Mouse (Mus musculus): ENCODE results near the gene Vdac1. TPM values are rescaled to one million over a fixed set of nuclear protein-coding genes. Genes with fewer than 3 reads are reported as not detected.
"Not testable (repeated sequence)": the region's sequence is repeated elsewhere in the genome, so short reads cannot be mapped to it uniquely, and the experiment has no call there.

Gene Vdac1
- polyA plus RNA-seq, 1 experiment: 228 TPM

DNA sequence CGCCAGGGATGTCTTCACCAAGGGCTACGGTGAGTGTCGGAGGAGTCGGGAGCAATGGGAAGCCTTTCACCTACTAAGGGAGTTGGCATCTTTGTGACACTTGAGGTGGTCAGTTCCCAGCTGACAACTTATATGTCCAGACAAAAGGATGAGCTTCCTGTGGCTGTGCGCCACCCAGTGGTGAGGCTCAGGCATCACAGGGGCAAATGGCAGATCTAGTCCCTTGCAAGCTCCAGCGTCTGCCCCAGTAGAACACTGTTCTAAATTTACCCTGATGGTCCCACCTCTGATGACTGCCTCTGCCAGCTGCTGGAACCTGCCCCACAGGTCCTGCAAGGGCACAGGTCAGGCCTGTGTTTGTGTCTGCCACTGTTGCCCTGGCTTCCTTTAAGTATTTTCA lies 13.7 kb downstream of the Vdac1 start:
- DNase-seq (ENCODE audit: low read depth): peak; percentile 58
- TF ChIP-seq CTCF (IDR thresholded peaks at IDR 0.05; ENCODE audit: borderline replicate concordance, extremely low read depth, insufficient read depth, insufficient read length): peak; percentile 88
- TF ChIP-seq POLR2A (IDR thresholded peaks at IDR 0.05; ENCODE audit: borderline replicate concordance, extremely low read depth, insufficient read depth, insufficient read length, poor library complexity, severe bottlenecking): no peak

DNA sequence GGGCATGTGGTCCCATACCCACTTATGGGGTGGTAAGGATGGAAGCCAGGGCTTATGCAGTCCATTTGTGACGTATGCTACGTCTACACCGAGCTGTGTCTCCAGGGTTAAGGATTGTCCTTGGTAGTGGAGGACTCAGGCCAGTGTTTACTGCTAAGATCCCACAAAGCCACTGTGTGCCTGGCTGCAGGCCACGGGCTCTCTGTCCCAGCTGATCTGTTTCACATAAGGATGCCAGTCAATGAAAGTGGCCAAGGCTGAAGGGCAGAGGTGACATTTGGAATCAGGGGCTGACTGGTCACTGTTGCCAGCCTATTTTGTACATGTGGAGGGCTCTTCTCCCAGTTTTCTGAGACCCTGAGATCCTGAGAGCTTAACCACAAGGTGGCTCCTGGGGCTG lies 16.9 kb downstream of the Vdac1 start:
- DNase-seq (ENCODE audit: low read depth): no peak
- TF ChIP-seq CTCF (IDR thresholded peaks at IDR 0.05; ENCODE audit: borderline replicate concordance, extremely low read depth, insufficient read depth, insufficient read length) (no peak), POLR2A (IDR thresholded peaks at IDR 0.05; ENCODE audit: borderline replicate concordance, extremely low read depth, insufficient read depth, insufficient read length, poor library complexity, severe bottlenecking) (no peak)

DNA sequence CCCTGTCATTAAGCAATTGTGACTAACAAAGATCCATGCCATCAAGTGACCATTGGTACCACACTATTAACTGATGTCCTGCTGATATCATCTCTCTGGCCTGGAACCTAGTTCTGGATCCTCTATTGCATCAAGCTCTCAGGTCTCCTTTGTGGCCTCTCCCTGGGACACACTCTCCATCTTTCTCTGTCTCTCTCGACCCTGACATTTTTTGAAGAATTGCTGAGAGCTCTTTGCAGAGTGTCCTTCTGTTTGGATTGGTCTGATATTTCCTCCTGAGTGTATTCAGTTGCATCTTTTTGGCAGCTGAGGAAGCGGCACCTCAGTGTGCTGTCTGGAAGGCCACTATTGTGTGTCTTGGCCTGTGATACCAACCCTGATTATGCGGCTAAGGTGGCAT lies 18.6 kb downstream of the Vdac1 start:
- DNase-seq (ENCODE audit: low read depth): no peak
- TF ChIP-seq CTCF (IDR thresholded peaks at IDR 0.05; ENCODE audit: borderline replicate concordance, extremely low read depth, insufficient read depth, insufficient read length): no peak
- TF ChIP-seq POLR2A (IDR thresholded peaks at IDR 0.05; ENCODE audit: borderline replicate concordance, extremely low read depth, insufficient read depth, insufficient read length, poor library complexity, severe bottlenecking): no peak

DNA sequence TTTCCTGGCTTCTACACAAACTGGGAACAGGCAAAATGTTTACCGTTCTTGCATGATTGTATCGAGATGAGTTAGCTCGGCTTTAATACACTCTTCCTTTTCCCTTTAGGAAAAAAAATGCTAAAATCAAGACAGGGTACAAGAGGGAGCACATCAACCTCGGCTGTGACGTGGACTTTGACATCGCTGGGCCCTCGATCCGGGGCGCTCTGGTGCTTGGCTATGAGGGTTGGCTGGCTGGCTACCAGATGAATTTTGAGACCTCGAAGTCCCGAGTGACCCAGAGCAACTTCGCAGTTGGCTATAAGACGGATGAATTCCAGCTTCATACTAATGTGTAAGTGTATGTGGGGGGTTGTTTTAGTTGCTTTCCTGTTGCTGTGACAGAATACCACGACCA lies 23.1 kb downstream of the Vdac1 start:
- TF ChIP-seq POLR2A (IDR thresholded peaks at IDR 0.05; ENCODE audit: borderline replicate concordance, extremely low read depth, insufficient read depth, insufficient read length, poor library complexity, severe bottlenecking) (no peak), CTCF (IDR thresholded peaks at IDR 0.05; ENCODE audit: borderline replicate concordance, extremely low read depth, insufficient read depth, insufficient read length) (no peak)
- no peak for DNase-seq (ENCODE audit: low read depth)

DNA sequence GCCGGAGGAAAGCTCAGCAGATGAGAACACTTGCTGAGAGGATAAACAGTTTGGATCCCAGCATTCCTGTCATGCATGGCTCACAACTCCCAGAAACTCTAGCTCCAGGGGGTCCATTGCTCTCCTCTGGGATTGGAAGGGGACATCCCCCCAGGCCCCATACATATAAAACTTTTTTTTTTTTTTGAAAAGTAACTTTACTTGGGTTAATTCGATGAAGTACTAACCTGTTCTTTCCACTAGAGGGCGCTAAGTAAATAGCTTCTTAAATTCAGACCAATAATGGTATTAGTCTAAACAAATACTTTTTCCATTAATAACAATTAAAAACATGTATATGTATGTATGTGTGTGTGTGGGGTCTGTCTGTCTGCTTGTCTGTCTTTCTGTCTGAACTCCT lies 24.0 kb downstream of the Vdac1 start:
- TF ChIP-seq POLR2A (IDR thresholded peaks at IDR 0.05; ENCODE audit: borderline replicate concordance, extremely low read depth, insufficient read depth, insufficient read length, poor library complexity, severe bottlenecking) (no peak), CTCF (IDR thresholded peaks at IDR 0.05; ENCODE audit: borderline replicate concordance, extremely low read depth, insufficient read depth, insufficient read length) (no peak)
- DNase-seq (ENCODE audit: low read depth): no peak

DNA sequence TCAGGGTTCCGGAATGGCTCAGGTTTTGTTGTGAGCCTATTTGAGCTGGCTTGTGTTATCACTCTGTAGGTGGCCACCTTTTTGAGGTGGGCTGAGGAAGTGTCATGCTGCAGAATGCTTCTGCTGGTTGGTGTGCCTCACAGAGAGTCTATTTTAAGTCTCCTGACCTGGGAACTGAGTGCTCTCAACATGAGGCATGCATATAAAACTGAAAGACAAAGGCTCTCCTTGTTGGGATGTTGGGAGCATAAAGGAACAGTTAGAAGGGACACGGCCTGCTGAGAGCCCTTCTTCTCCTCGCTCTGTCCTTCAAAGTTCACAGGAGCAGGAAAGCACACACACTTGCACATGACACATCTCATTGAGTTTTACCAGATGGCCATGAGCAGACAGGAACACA lies 26.2 kb downstream of the Vdac1 start:
- DNase-seq (ENCODE audit: low read depth): no peak
- TF ChIP-seq CTCF (IDR thresholded peaks at IDR 0.05; ENCODE audit: borderline replicate concordance, extremely low read depth, insufficient read depth, insufficient read length) (no peak), POLR2A (IDR thresholded peaks at IDR 0.05; ENCODE audit: borderline replicate concordance, extremely low read depth, insufficient read depth, insufficient read length, poor library complexity, severe bottlenecking) (no peak)

DNA sequence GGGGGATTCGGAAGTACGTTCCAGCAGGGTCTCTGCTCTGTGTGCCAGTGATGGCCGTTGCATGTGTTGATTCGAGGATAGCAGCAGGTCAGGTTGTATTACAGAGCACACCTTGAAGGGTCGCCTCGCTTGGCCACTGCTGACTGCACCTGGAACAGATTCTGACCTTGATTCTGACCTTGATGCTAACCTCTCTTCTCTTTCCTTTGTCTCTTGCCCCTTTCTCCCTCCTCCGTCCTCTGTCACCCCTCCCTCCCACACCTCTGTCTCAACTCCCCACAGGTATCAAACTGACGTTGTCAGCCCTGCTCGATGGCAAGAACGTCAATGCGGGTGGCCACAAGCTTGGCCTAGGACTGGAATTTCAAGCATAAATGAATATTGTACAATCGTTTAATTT lies 27.5 kb downstream of the Vdac1 start:
- no peak for DNase-seq (ENCODE audit: low read depth)
- TF ChIP-seq CTCF (IDR thresholded peaks at IDR 0.05; ENCODE audit: borderline replicate concordance, extremely low read depth, insufficient read depth, insufficient read length) (no peak), POLR2A (IDR thresholded peaks at IDR 0.05; ENCODE audit: borderline replicate concordance, extremely low read depth, insufficient read depth, insufficient read length, poor library complexity, severe bottlenecking) (no peak)

DNA sequence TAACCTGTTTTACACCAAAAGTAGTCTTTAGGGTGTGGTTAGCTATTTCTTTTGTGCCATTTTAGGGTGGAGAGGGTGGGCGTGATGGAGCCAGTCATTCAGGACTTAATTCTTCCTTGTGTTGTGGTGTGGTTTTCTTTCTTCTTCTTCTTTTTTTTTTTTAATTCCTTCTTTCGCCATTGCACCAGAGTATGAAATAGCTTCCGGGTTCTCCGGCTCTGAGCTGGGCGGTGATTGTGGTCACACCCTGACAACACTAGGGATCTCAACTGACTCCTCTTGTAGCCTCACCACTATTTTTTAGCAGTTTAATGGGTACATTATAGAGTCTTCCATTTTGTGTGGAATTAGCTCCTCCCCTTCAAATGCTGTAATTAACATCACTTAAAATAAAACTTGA lies 28.3 kb downstream of the Vdac1 start:
- not testable (repeated sequence) for DNase-seq (ENCODE audit: low read depth)

DNA sequence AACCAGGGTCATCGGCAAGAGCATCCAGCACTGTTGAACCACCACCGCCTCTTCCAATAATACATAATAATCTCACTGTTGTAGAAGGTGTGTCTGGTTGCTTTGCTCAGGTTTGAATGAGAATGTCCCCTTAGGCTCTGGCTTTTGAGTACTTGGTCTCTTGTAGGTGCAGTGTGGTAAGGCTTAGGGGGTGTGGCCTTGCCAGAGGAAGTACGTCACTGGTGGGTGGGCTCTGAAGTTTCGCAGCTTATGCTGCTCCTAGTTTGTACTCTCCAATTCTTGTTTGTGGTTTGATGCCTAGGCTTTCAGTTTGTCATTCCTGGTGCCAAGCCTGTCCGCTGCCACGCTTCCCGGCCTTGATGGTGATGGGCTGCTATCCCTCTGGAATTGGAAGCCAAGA lies 29.3 kb downstream of the Vdac1 start:
- no peak for TF ChIP-seq POLR2A (IDR thresholded peaks at IDR 0.05; ENCODE audit: borderline replicate concordance, extremely low read depth, insufficient read depth, insufficient read length, poor library complexity, severe bottlenecking)
- no peak for TF ChIP-seq CTCF (IDR thresholded peaks at IDR 0.05; ENCODE audit: borderline replicate concordance, extremely low read depth, insufficient read depth, insufficient read length)
- DNase-seq (ENCODE audit: low read depth): no peak

DNA sequence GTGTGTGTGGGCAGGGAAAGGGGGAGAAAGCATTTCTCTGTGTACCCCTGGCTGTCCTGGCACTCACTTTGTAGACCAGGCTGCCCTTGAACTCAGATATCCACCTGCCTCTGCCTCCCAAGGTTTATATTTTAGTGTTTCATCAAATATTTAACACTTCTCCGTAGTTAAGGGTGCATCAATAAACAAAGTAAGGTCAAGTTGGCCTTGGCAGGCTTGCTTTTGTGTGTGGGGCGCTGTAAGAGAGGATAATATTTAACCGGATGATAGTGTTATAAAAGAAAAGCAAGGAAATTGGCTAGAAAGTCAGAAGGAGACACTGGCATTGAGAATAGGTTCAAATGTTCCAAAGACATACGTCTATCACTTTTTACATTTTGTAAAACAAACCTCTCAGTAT lies 33.8 kb downstream of the Vdac1 start:
- no peak for TF ChIP-seq CTCF (IDR thresholded peaks at IDR 0.05; ENCODE audit: borderline replicate concordance, extremely low read depth, insufficient read depth, insufficient read length)
- no peak for TF ChIP-seq POLR2A (IDR thresholded peaks at IDR 0.05; ENCODE audit: borderline replicate concordance, extremely low read depth, insufficient read depth, insufficient read length, poor library complexity, severe bottlenecking)
- DNase-seq (ENCODE audit: low read depth): no peak

DNA sequence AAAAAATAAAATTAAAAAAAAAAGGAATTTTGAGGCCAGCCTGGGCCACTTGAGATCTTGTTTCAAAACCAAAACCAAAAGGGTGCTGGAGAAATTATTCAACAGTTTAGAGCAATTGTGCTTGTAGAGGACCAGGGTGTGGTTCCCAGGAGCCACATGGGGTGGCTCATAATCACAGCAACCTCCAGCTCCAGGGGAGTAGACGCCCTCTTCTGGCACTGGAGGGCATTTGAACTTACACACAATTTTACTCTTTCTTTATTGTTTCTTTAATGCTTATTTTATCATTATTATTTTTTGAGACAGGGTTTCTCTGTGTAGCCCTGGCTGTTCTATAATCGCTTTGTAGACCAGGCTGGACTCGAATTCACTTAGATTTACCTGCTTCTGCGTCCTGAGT lies 34.7 kb downstream of the Vdac1 start:
- no peak for DNase-seq (ENCODE audit: low read depth)
- TF ChIP-seq POLR2A (IDR thresholded peaks at IDR 0.05; ENCODE audit: borderline replicate concordance, extremely low read depth, insufficient read depth, insufficient read length, poor library complexity, severe bottlenecking) (no peak), CTCF (IDR thresholded peaks at IDR 0.05; ENCODE audit: borderline replicate concordance, extremely low read depth, insufficient read depth, insufficient read length) (no peak)

DNA sequence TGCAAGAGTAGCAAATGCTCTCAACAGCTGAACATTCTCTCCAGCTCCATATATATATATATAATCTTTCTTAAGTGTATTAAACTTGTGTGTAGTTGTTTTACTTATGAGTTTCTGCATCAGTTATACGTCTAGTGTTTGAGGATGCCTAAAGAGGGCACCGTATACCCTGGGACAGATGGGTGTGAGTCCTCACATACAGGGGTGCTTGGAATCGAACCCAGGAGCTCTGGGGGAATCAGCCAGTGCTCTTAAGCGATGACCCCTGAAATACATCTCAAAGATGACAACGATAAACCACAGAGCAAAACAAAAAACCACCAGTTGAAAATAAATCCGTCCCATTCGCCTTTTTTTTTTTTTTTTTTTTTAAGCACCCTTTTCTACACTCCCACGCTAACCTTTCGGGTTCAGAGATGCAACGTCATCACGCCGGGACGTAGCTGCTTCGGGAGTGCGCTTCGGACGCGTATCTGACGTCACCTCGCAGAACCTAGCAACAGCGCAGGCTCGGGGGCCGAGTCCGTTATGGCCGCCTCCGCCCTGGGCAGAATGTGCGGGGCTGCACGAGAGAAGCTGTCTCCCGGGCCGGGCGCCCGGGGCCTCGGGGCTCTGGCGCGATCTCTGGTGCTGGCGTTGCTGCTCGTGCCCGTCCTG lies 35.4 kb downstream of the Vdac1 start, which contains the start of gene 9530068E07Rik:
Gene 9530068E07Rik, plus strand, starts transcription at position 489 of the 657 bp plus-strand sequence.
- peak; percentile 98 for DNase-seq (ENCODE audit: low read depth)

More for the DNA sequence above, 35.4 kb downstream of the Vdac1 start, which contains the start of gene 9530068E07Rik:
- no peak for TF ChIP-seq CTCF (IDR thresholded peaks at IDR 0.05; ENCODE audit: borderline replicate concordance, extremely low read depth, insufficient read depth, insufficient read length)
- peak; percentile 91 for TF ChIP-seq POLR2A (IDR thresholded peaks at IDR 0.05; ENCODE audit: borderline replicate concordance, extremely low read depth, insufficient read depth, insufficient read length, poor library complexity, severe bottlenecking)
